Mouse (Mus musculus) ES-Bruce4 (cell line): Measurements from ENCODE around the gene Nup62. TPM values are rescaled to one million over a fixed set of nuclear protein-coding genes. Genes with fewer than 3 reads are reported as not detected.

Experiments
- H3K27ac ChIP-seq: 2 replicates; pipeline ENCODE4 v1.5.1; 2012; ENCODE audit warnings: low read length, inconsistent platforms; ENCODE audit not compliant: insufficient read depth
- H3K27me3 ChIP-seq: 2 replicates; pipeline ENCODE4 v1.6.1; 2012; ENCODE audit warnings: mild to moderate bottlenecking, low read length, inconsistent platforms; ENCODE audit not compliant: control insufficient read depth, poor library complexity, insufficient read depth, severe bottlenecking
- H3K36me3 ChIP-seq: 2 replicates; pipeline ENCODE4 v1.6.1; 2012; ENCODE audit warnings: inconsistent platforms, mild to moderate bottlenecking, low read length, moderate library complexity; ENCODE audit not compliant: control insufficient read depth, poor library complexity, insufficient read depth, severe bottlenecking
- H3K4me1 ChIP-seq: one replicate; pipeline ENCODE4 v1.8.1; 2011; ENCODE audit warnings: low read length; ENCODE audit not compliant: control insufficient read depth, insufficient read depth
- H3K4me3 ChIP-seq: 2 replicates; pipeline ENCODE4 v1.5.1; 2011; ENCODE audit warnings: low read depth, mild to moderate bottlenecking, low read length
- H3K9ac ChIP-seq: 2 replicates; pipeline ENCODE4 v1.6.1; 2012; ENCODE audit warnings: low read depth, mild to moderate bottlenecking, inconsistent platforms; ENCODE audit not compliant: poor library complexity, severe bottlenecking
- H3K9me3 ChIP-seq: replicated peaks from 2 replicates; pipeline ENCODE4 v1.6.1; 2012; ENCODE audit warnings: mild to moderate bottlenecking, low read length, inconsistent platforms; ENCODE audit not compliant: control insufficient read depth, poor library complexity, insufficient read depth, severe bottlenecking
- CTCF ChIP-seq: IDR thresholded peaks from one replicate; pipeline ENCODE4 v1.8.1; 2011; ENCODE audit warnings: low read depth, low read length
- EP300 ChIP-seq: IDR thresholded peaks from 2 replicates; pipeline ENCODE4 v1.6.1; 2011; ENCODE audit warnings: low read depth, low read length; ENCODE audit not compliant: insufficient read depth
- POLR2A ChIP-seq: IDR thresholded peaks from one replicate; pipeline ENCODE4 v1.8.1; 2011; ENCODE audit warnings: low read length; ENCODE audit not compliant: insufficient read depth
- polyA plus RNA-seq: library from polyadenylated mRNA; stranded (reverse); fragments of >200 nt; gene quantifications from 2 replicates; pipeline ENCODE4 v1.2.4, GENCODE M21; 2011; ENCODE audit warnings: low read depth; ENCODE audit not compliant: missing spikeins, insufficient read depth, insufficient read length

Gene Nup62
- polyA plus RNA-seq, 1 experiment: 90.6 TPM

- Histone ChIP-seq H3K9ac (peak overlapping the region; percentile 99), H3K27me3 (no peaks in the 10 kb centered on the region), H3K4me1 (peaks cover 4% of the 10 kb centered on the region), H3K4me3 (peak overlapping the region; percentile 98), H3K9me3 (no peaks in the 10 kb centered on the region), H3K36me3 (peaks cover 30% of the 10 kb centered on the region), H3K27ac (peak overlapping the region; percentile 83)
- TF ChIP-seq CTCF (no peak), POLR2A (no peak), EP300 (no peak)
These were observed 1.6 kb downstream of the Nup62 start for GRCm38 (mm10) chr7:44817441-44817840.

GRCm38 (mm10) chr7:44818164-44818563, 2.3 kb downstream of the Nup62 start:
- Histone ChIP-seq H3K27ac (peak overlapping the region; percentile 84), H3K4me3 (peak overlapping the region; percentile 98), H3K9me3 (no peaks in the 10 kb centered on the region), H3K4me1 (peaks cover 4% of the 10 kb centered on the region), H3K9ac (peak overlapping the region; percentile 99), H3K27me3 (no peaks in the 10 kb centered on the region), H3K36me3 (peaks cover 30% of the 10 kb centered on the region)
- no peak for TF ChIP-seq POLR2A
- TF ChIP-seq EP300: no peak
- peak; percentile 17 for TF ChIP-seq CTCF

GRCm38 (mm10) chr7:44818751-44819235, 2.9 kb downstream of the Nup62 start:
- TF ChIP-seq CTCF: no peak
- peak; percentile 65; the same call in 1 of the 2 replicates for TF ChIP-seq EP300
- TF ChIP-seq POLR2A: no peak
- Histone ChIP-seq H3K27me3 (no peaks in the 10 kb centered on the region), H3K9me3 (no peaks in the 10 kb centered on the region), H3K36me3 (peaks cover 33% of the 10 kb centered on the region), H3K4me3 (peak overlapping the region; percentile 98), H3K9ac (peak overlapping the region; percentile 99), H3K27ac (peak overlapping the region; percentile 84), H3K4me1 (peaks cover 4% of the 10 kb centered on the region)

GRCm38 (mm10) chr7:44819391-44819790, 3.5 kb downstream of the Nup62 start:
- Histone ChIP-seq H3K36me3 (peaks cover 34% of the 10 kb centered on the region), H3K27me3 (no peaks in the 10 kb centered on the region), H3K4me3 (peak overlapping the region; percentile 98), H3K9me3 (no peaks in the 10 kb centered on the region), H3K27ac (peak overlapping the region; percentile 84), H3K9ac (peak overlapping the region; percentile 99), H3K4me1 (peaks cover 4% of the 10 kb centered on the region)
- TF ChIP-seq CTCF (no peak), EP300 (no peak), POLR2A (no peak)

- no peak for TF ChIP-seq EP300
- TF ChIP-seq POLR2A: no peak
- TF ChIP-seq CTCF: no peak
- Histone ChIP-seq H3K27ac (peak overlapping the region; percentile 84), H3K27me3 (no peaks in the 10 kb centered on the region), H3K9me3 (no peaks in the 10 kb centered on the region), H3K36me3 (peaks cover 34% of the 10 kb centered on the region), H3K4me1 (peaks cover 4% of the 10 kb centered on the region), H3K9ac (peak overlapping the region; percentile 99), H3K4me3 (peak overlapping the region; percentile 98)
These were observed 4.0 kb downstream of the Nup62 start for GRCm38 (mm10) chr7:44819863-44820262.

- no peaks in the 10 kb centered on the region for H3K27me3 ChIP-seq
- no peaks in the 10 kb centered on the region for H3K9me3 ChIP-seq
- peak overlapping the region; percentile 99; the same call in 1 of the 2 replicates for H3K9ac ChIP-seq
- peaks cover 34% of the 10 kb centered on the region for H3K36me3 ChIP-seq
- peaks cover 4% of the 10 kb centered on the region for H3K4me1 ChIP-seq
- H3K4me3 ChIP-seq: no peak overlapping the region
- 0 out of 2 replicates have a peak overlapping the region, but pooled peaks have one; percentile 21 for H3K27ac ChIP-seq
- TF ChIP-seq EP300 (no peak), CTCF (no peak), POLR2A (no peak)
These were observed 4.6 kb downstream of the Nup62 start for GRCm38 (mm10) chr7:44820525-44820924.
